Mouse (Mus musculus) liver, embryonic 14.5 days (tissue): ENCODE measurements around the gene Gjd3. TPM values are rescaled to one million over a fixed set of nuclear protein-coding genes. Genes with fewer than 3 reads are reported as not detected.

Experiments used
- ATAC-seq: fragments of 200-750 bp; cut with Nextera tagmentation; 2 replicates; pipeline ENCODE4 v1.8.0; 2017; ENCODE audit warnings: moderate number of reproducible peaks, mild to moderate bottlenecking, moderate library complexity; ENCODE audit not compliant: insufficient read depth
- DNase-seq, 3 experiments: peaks; one replicate each; pipeline ENCODE4 v3.0.0-alpha.2; 2012 to 2013; ENCODE audit warnings: low read depth in 3 of 3, low spot score in 3 of 3
- H3K27ac ChIP-seq: fragments of 300-500 bp; sonication (generic); 2 replicates; pipeline ENCODE4 v1.5.1; 2014; ENCODE audit warnings: moderate library complexity, mild to moderate bottlenecking, control low read depth, inconsistent platforms
- H3K27me3 ChIP-seq: fragments of 300-500 bp; sonication (generic); 2 replicates; pipeline ENCODE4 v1.6.1; 2014; ENCODE audit warnings: mild to moderate bottlenecking, low read length, moderate library complexity; ENCODE audit not compliant: control insufficient read depth, insufficient read depth
- H3K36me3 ChIP-seq: fragments of 300-500 bp; sonication (generic); replicated peaks from 2 replicates; pipeline ENCODE4 v1.6.1; 2014; ENCODE audit warnings: low read depth; ENCODE audit not compliant: control insufficient read depth, insufficient read depth
- H3K4me1 ChIP-seq, 2 experiments: fragments of 200-500 bp in 1 of 2; fragments of 300-500 bp in 1 of 2; sonication (generic) in 1 of 2; replicated peaks; 2 replicates each; pipeline ENCODE4 v1.6.1; 2012 to 2014; ENCODE audit warnings: antibody characterized with exemption in 1 of 2, inconsistent platforms in 1 of 2, low read length in 1 of 2; ENCODE audit not compliant: control insufficient read depth in 2 of 2, insufficient read depth in 2 of 2
- H3K4me2 ChIP-seq: fragments of 300-500 bp; sonication (generic); 2 replicates; pipeline ENCODE4 v1.6.1; 2014; ENCODE audit warnings: low read depth, mild to moderate bottlenecking, control low read depth, moderate library complexity
- H3K4me3 ChIP-seq, 2 experiments: fragments of 200-500 bp in 1 of 2; fragments of 300-500 bp in 1 of 2; sonication (generic) in 1 of 2; 2 replicates each; pipeline ENCODE4 v1.5.1; 2012 to 2014; ENCODE audit warnings: low read depth in 2 of 2, low read length in 2 of 2, mild to moderate bottlenecking in 2 of 2, control low read depth in 1 of 2, inconsistent platforms in 1 of 2, moderate library complexity in 1 of 2; ENCODE audit not compliant: insufficient read depth in 1 of 2
- H3K9ac ChIP-seq: fragments of 300-500 bp; sonication (generic); replicated peaks from 2 replicates; pipeline ENCODE4 v1.6.1; 2014; ENCODE audit warnings: mild to moderate bottlenecking, control low read depth, moderate library complexity
- H3K9me3 ChIP-seq: fragments of 300-500 bp; sonication (generic); 2 replicates; pipeline ENCODE4 v1.6.1; 2016; ENCODE audit warnings: low read length, mixed read lengths; ENCODE audit not compliant: control insufficient read depth
- CTCF ChIP-seq: IDR thresholded peaks from 2 replicates; pipeline ENCODE4 v1.5.1; 2016; ENCODE audit warnings: antibody characterized with exemption, low read depth, control low read depth
- EP300 ChIP-seq: IDR thresholded peaks from 2 replicates; pipeline ENCODE4 v1.6.1; 2016; ENCODE audit warnings: antibody characterized with exemption, low read depth
- WGBS: fragments of 180-500 bp; shearing (Covaris S2); extraction: QIAGEN DNeasy Blood & Tissue Kit; methylation state at CpG from one replicate; pipeline ENCODE4 v1.1.7; 2014; ENCODE audit not compliant: insufficient replicate concordance; 5-methylcytosine and 5-hydroxymethylcytosine counted together
- polyA plus RNA-seq, 2 experiments: library from polyadenylated mRNA; depleted of rRNA in 1 of 2; stranded (reverse) in 1 of 2; unstranded in 1 of 2; fragments of >200 nt; fragmentation: Nextera tagmentation in 1 of 2; extraction: Ambion mirVana in 1 of 2; gene quantifications; 2 replicates each; pipeline versions ENCODE4 v1.2.1 to v1.2.3; 2012 to 2014

Gene Gjd3
- polyA plus RNA-seq, 2 experiments, result not detected

DNA sequence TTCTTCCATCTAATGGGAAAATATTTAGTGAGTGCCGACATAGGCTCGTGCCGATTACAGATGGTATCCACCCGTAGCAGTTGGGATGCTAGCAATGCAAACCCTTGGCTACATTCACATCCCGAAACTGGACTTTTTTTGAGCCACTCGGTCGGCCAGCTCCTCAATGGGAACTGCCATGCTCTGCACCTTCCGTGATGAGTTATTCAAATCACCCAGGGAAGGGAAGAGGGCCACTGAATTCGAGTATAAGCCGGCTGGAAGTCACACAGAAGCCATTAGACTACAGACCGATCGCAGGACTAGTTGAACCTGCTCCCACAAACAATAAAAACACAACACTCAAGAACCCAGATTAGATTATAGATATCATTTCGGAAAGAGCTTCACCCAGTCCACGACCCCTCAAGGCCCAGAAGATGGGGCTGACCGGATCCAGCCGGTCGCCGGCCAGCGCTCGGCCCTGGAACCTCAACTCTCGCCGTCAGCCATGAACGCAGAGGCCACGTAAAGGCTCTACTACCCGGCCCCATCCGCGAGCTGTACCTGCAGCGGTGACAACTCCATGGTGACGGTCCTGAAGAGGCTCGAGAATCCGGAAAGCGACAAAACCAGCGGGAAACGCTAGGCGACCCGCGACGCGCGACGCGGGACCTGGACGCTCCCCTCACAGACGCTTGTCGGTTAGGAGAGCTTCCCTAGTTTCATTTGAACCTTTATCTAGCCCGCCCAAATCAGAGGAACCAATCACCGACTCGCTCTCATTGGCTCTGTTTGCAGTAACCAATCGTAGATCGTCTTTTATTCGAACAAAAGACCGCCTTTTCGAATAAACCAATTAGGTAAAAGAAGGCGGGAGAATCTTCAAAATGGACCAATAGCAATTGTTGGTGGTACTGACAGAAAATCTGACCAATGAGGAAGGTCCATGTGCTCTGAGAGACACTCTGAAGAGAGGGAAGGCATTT is 41.0 kb upstream of the Gjd3 start, which contains the start of gene Top2a:
TSS of gene Top2a (minus strand) at position 690 of the 968 bp plus-strand sequence.
- H3K27me3 ChIP-seq, result no peaks in the 10 kb centered on the region
- no peaks in the 10 kb centered on the region for H3K9me3 ChIP-seq
- peak within 1 kb of the TSS; percentile 88 for H3K9ac ChIP-seq
- H3K4me3 ChIP-seq, result peak within 1 kb of the TSS; percentile 79 to 100
- peak; percentile 94 for ATAC-seq
- peak; percentile 83 for TF ChIP-seq EP300
- 0 out of 2 replicates have a peak, but pooled peaks have one; percentile 19 for TF ChIP-seq CTCF
- H3K36me3 ChIP-seq, result peaks cover 42% of the 10 kb centered on the region
- peak; percentile 96 to 99 (median 98) for DNase-seq
- peak within 1 kb of the TSS; percentile 44 for H3K27ac ChIP-seq
- peak within 1 kb of the TSS; percentile 81 for H3K4me2 ChIP-seq
- WGBS, result under 1% methylated on average over 54 of the region's 54 CpGs
- H3K4me1 ChIP-seq, result peaks cover 13 to 15% of the 10 kb centered on the region in 2 experiments

DNA sequence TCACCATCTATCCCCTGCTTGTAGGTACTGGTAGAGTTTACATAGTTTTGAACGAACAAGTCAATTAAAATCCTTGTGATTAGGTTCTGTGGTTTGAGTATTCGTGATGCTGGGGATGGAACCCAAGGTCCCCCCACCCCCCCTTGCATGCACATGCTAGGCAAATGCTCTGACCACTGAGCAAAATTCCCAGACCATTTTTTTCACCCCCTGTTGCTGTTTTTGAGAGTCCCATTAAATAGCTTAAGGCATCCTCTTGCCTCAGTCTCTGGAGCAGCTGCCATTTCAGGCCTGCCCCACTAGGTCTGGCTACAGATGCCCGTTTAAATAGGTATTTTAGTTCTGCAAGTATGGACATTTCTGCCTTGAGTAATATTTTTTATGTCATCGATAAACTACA is 40.3 kb upstream of the Gjd3 start:
- 1% methylated on average over 4 of the region's 4 CpGs for WGBS
- Histone ChIP-seq H3K9ac (peak overlapping the region; percentile 88), H3K27ac (peak overlapping the region; percentile 44), H3K36me3 (peaks cover 49% of the 10 kb centered on the region), H3K4me3 (peak overlapping the region; percentile 79 to 100), H3K9me3 (no peaks in the 10 kb centered on the region), H3K4me2 (peak overlapping the region; percentile 75), H3K4me1 (peaks cover 13 to 15% of the 10 kb centered on the region in 2 experiments), H3K27me3 (no peaks in the 10 kb centered on the region)
- no peak for DNase-seq
- ATAC-seq, result no peak
- TF ChIP-seq CTCF, result no peak
- no peak for TF ChIP-seq EP300

DNA sequence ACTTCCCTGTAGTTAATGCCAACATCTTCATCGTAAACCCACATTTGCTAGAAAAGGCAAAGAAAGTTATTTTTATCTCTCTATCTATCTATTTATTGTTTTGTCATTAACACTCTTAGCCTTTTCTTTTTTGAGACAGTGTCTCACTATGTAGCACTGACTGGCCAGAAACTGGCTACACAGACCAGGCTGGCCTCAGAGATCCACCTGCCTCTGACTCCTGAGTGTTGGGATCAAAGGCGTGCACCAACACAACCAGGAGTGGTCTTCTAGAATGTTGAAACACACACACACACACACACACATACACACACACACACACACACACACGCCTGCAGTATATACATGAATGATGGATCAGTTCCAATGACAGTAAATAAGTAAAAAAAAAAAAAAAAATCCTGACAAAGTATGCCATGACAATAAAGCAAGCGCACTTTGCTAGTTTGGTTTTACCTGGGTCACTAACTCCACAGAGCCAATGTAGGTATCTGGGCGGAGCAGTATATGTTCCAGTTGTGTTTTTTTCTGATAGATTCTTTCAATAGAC is 39.6 kb upstream of the Gjd3 start:
- 62% methylated on average over 5 of the region's 5 CpGs for WGBS
- Histone ChIP-seq H3K4me3 (peak overlapping the region; percentile 79 to 100), H3K27me3 (no peaks in the 10 kb centered on the region), H3K9me3 (no peaks in the 10 kb centered on the region), H3K27ac (no peak overlapping the region), H3K4me2 (peak overlapping the region; percentile 75), H3K36me3 (peaks cover 55% of the 10 kb centered on the region), H3K4me1 (peaks cover 13 to 15% of the 10 kb centered on the region in 2 experiments), H3K9ac (peak overlapping the region; percentile 88)
- TF ChIP-seq CTCF (no peak), EP300 (no peak)
- ATAC-seq, result no peak
- DNase-seq, result no peak

DNA sequence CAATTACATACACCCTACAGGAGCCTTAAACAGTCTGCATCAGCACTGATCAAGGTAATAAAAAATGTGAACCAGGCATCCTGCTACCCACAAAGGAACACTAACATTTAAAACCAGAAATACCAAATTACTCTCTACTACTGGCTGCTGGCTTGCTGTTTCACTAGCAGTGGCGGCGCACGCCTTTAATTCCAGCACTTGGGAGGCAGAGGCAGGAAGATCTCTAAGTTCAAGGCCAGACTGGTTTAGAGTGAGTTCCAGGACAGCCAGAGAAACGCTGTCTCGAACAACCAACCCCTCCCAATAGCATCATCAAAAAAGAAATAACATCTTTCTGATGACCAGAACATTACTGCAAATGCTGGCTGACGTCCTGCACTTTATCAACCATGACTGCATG is 37.0 kb upstream of the Gjd3 start:
- H3K36me3 ChIP-seq, result peaks cover 81% of the 10 kb centered on the region
- H3K4me3 ChIP-seq, result no peak overlapping the region
- no peak for TF ChIP-seq EP300
- TF ChIP-seq CTCF, result no peak
- no peak for DNase-seq
- no peak for ATAC-seq
- H3K9ac ChIP-seq, result no peak overlapping the region
- H3K9me3 ChIP-seq, result no peaks in the 10 kb centered on the region
- peaks cover 12 to 13% of the 10 kb centered on the region in 2 experiments for H3K4me1 ChIP-seq
- H3K4me2 ChIP-seq, result no peak overlapping the region
- no peak overlapping the region for H3K27ac ChIP-seq
- 91% methylated on average over 6 of the region's 6 CpGs for WGBS
- H3K27me3 ChIP-seq, result no peaks in the 10 kb centered on the region

DNA sequence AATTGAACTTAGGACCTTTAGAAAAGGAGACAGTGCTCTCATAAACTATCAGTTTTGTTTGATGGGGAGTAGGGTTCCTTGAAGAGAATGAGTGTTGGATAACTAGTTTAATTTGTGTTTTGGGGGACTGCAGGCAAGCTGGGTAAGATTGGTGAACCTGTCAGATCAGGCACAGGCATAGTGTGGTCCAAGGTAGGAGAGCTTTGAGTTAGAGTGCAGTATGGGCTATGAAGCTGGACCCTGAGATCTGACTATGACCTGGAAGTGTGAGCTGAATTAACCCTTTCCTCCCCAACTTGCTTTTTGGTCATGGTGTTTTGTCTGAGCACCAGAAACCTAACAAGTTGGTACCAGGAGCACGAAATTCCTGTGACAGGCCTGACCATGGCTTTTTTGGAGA is 31.0 kb upstream of the Gjd3 start:
- 91% methylated on average over 1 of the region's 1 CpGs for WGBS
- Histone ChIP-seq H3K9me3 (no peaks in the 10 kb centered on the region), H3K36me3 (peaks cover 99% of the 10 kb centered on the region), H3K4me1 (no peaks in the 10 kb centered on the region), H3K4me2 (no peak overlapping the region), H3K27me3 (no peaks in the 10 kb centered on the region), H3K4me3 (no peak overlapping the region), H3K9ac (no peak overlapping the region), H3K27ac (no peak overlapping the region)
- DNase-seq (no peak), ATAC-seq (no peak)
- TF ChIP-seq CTCF, result no peak
- no peak for TF ChIP-seq EP300
